ENCODE assay signal across 23 mouse cellular contexts in the genomic region with DNA sequence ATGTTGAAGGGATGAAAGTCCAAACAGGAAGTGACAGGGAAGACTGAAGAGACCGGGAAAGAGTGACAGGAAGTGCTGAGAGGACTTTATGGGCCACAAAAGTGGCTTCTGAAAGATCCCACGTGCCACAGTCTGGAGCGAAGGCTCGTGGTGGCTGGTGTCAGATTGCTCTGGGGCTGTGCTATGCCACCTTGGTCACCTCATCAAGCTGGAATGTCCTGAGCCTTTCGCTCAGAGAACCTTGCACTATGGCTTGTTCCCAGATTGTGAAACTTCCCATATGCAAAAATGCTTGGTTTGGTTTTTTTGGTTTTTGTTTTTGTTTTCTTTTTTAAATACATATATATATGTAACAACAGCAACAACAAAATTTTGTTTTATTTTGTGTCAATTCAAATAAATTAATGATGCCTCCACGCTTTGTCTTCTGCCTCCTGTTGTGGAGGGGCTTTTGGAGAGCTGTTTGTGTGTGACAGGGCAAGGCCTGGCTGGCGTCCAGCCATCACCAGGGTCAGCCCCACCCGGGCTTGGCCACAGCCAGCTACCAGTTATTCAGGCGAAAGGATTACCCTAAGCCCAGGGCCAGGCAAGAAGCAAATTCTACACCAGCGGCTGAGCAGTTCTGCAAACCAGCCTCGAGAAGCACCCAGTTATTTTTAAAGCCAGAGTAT. TPM values are rescaled to one million over a fixed set of nuclear protein-coding genes. Genes with fewer than 3 reads are reported as not detected.
DNase-seq lines count a peak whose midpoint lies in the region; ATAC-seq and TF ChIP-seq lines count a peak whose summit lies in the region.
"Had no signal": no experiment of that assay in that cellular context is flagged by ENCODE, and none has a peak within 500 bp of the region (broad histone marks: within the 10 kb centered on the region; RNA-seq: fewer than 3 reads in every experiment).

No protein-coding gene starts in this region.

- H3K27ac ChIP-seq in hindbrain, postnatal 0 days: no peak overlapping the region
- no peak overlapping the region for H3K27ac ChIP-seq in hindbrain, embryonic 14.5 days
- H3K27ac ChIP-seq in forebrain, postnatal 0 days (ENCODE audit: low read depth, low read length): no peak overlapping the region
- H3K27ac ChIP-seq: forebrain, embryonic 12.5 days; heart, embryonic 13.5 days; limb, embryonic 15.5 days; stomach, embryonic 15.5 days had no signal

- H3K36me3 ChIP-seq in hindbrain, postnatal 0 days (ENCODE audit: insufficient read depth, low read length): no peaks in the 10 kb centered on the region
- H3K36me3 ChIP-seq in hindbrain, embryonic 14.5 days (replicated peaks; ENCODE audit: control insufficient read depth, insufficient read depth): no peaks in the 10 kb centered on the region
- H3K36me3 ChIP-seq in forebrain, postnatal 0 days (ENCODE audit: insufficient read depth): no peaks in the 10 kb centered on the region
- H3K36me3 ChIP-seq: forebrain, embryonic 12.5 days; heart, embryonic 13.5 days; limb, embryonic 15.5 days; stomach, embryonic 15.5 days had no signal

- H3K4me3 ChIP-seq in hindbrain, postnatal 0 days (ENCODE audit: low read length): no peak overlapping the region
- H3K4me3 ChIP-seq in hindbrain, embryonic 14.5 days (replicated peaks; ENCODE audit: low read length): no peak overlapping the region
- H3K4me3 ChIP-seq in forebrain, postnatal 0 days (ENCODE audit: low read depth, low read length): no peak overlapping the region
- H3K4me3 ChIP-seq: forebrain, embryonic 12.5 days; heart, embryonic 13.5 days; limb, embryonic 15.5 days; stomach, embryonic 15.5 days had no signal

- TF ChIP-seq CTCF in hindbrain, postnatal 0 days (IDR thresholded peaks at IDR 0.05; ENCODE audit: low read depth): no peak
- no peak for TF ChIP-seq CTCF in forebrain, postnatal 0 days (IDR thresholded peaks at IDR 0.05; ENCODE audit: low read depth)

- ATAC-seq in hindbrain, postnatal 0 days: peak; percentile 43
- ATAC-seq in hindbrain, embryonic 14.5 days (ENCODE audit: low FRiP score): no peak
- ATAC-seq in forebrain, postnatal 0 days: no peak
- ATAC-seq: hindbrain, embryonic 16.5 days had no signal

- H3K4me2 ChIP-seq in hindbrain, postnatal 0 days (ENCODE audit: low read depth, low read length): no peak overlapping the region
- no peak overlapping the region for H3K4me2 ChIP-seq in hindbrain, embryonic 14.5 days (replicated peaks)
- no peak overlapping the region for H3K4me2 ChIP-seq in forebrain, postnatal 0 days (ENCODE audit: low read depth)
- H3K4me2 ChIP-seq: forebrain, embryonic 12.5 days; heart, embryonic 13.5 days; limb, embryonic 15.5 days; stomach, embryonic 15.5 days had no signal

- peak; percentile 54 for DNase-seq in hindbrain, postnatal 0 days (ENCODE audit: low spot score)
- DNase-seq in hindbrain, embryonic 14.5 days (ENCODE audit: low spot score): no peak
- DNase-seq in 3134 (ENCODE audit: extremely low read depth, insufficient read length, low spot score): peak; percentile 82
- DNase-seq in adipocyte (ENCODE audit: low spot score): peak; percentile 95
- peak; percentile 33 for DNase-seq in cerebellum, adult 8-10 months
- no peak for DNase-seq in spleen, postnatal 10 days (ENCODE audit: low spot score in 2 of 2)
- no peak for DNase-seq in thymus, postnatal 10 days (ENCODE audit: low spot score in 2 of 2)
- DNase-seq in forebrain, postnatal 0 days: no peak
- DNase-seq: heart, postnatal 36 days; kidney, adult 11 months; layer of hippocampus, adult 9-11 months; midbrain, embryonic 14.5 days; spleen, adult 18-20 months; thymus, postnatal 14 days had no signal

- 59% methylated on average over 11 of the region's 11 CpGs for WGBS in hindbrain, postnatal 0 days
- WGBS in hindbrain, embryonic 14.5 days: 72% methylated on average over 11 of the region's 11 CpGs
- WGBS in forebrain, postnatal 0 days: 66% methylated on average over 11 of the region's 11 CpGs

- H3K9me3 ChIP-seq in hindbrain, postnatal 0 days (ENCODE audit: low read length): no peaks in the 10 kb centered on the region
- no peaks in the 10 kb centered on the region for H3K9me3 ChIP-seq in hindbrain, embryonic 14.5 days (ENCODE audit: control insufficient read depth, low read length)
- no peaks in the 10 kb centered on the region for H3K9me3 ChIP-seq in forebrain, postnatal 0 days (ENCODE audit: low read length)
- H3K9me3 ChIP-seq: forebrain, embryonic 12.5 days; heart, embryonic 13.5 days; limb, embryonic 15.5 days; stomach, embryonic 15.5 days had no signal

- no peak overlapping the region for H3K9ac ChIP-seq in hindbrain, postnatal 0 days (replicated peaks; ENCODE audit: low read length)
- no peak overlapping the region for H3K9ac ChIP-seq in hindbrain, embryonic 14.5 days
- no peak overlapping the region for H3K9ac ChIP-seq in forebrain, postnatal 0 days
- H3K9ac ChIP-seq: forebrain, embryonic 12.5 days; heart, embryonic 13.5 days; limb, embryonic 15.5 days; stomach, embryonic 15.5 days had no signal

- H3K27me3 ChIP-seq in hindbrain, postnatal 0 days (ENCODE audit: insufficient read depth, low read length): no peaks in the 10 kb centered on the region
- H3K27me3 ChIP-seq in hindbrain, embryonic 14.5 days (ENCODE audit: control insufficient read depth, insufficient read depth, low read length): no peaks in the 10 kb centered on the region
- no peaks in the 10 kb centered on the region for H3K27me3 ChIP-seq in forebrain, postnatal 0 days (ENCODE audit: insufficient read depth, low read length)
- H3K27me3 ChIP-seq: forebrain, embryonic 12.5 days; heart, embryonic 13.5 days; limb, embryonic 15.5 days; stomach, embryonic 15.5 days had no signal

- no peaks in the 10 kb centered on the region for H3K4me1 ChIP-seq in hindbrain, postnatal 0 days (ENCODE audit: insufficient read depth, low read length)
- H3K4me1 ChIP-seq in hindbrain, embryonic 14.5 days (replicated peaks; ENCODE audit: control insufficient read depth, insufficient read depth, low read length): no peaks in the 10 kb centered on the region
- H3K4me1 ChIP-seq in forebrain, postnatal 0 days (ENCODE audit: insufficient read depth): no peaks in the 10 kb centered on the region; the same call in 1 of the 2 replicates
- H3K4me1 ChIP-seq: forebrain, embryonic 12.5 days; heart, embryonic 13.5 days; stomach, embryonic 15.5 days had no signal

RNA-seq across cellular contexts. Expression of a gene that starts 13.6 kb away (rescaled TPM):
- not detected in 2 replicates for total RNA-seq in hindbrain, postnatal 0 days (2014; rRNA removed)
- polyA plus RNA-seq in hindbrain, postnatal 0 days (2015; fragmentation: Nextera tagmentation; extraction: Ambion mirVana): not detected in 2 replicates
- polyA plus RNA-seq in hindbrain, embryonic 14.5 days (2014; fragmentation: Nextera tagmentation; extraction: Ambion mirVana): not detected in 2 replicates
- total RNA-seq in forebrain, postnatal 0 days (2014; rRNA removed): not detected in 2 replicates
- polyA plus RNA-seq in forebrain, postnatal 0 days (2015; fragmentation: Nextera tagmentation; extraction: Ambion mirVana): not detected in 2 replicates
- total RNA-seq: granulocyte monocyte progenitor cell, adult 5-6 weeks; left cerebral cortex, postnatal 10 days; megakaryocyte progenitor cell, adult 5-6 weeks had no signal
- polyA plus RNA-seq: forebrain, embryonic 12.5 days; heart, embryonic 13.5 days; hindbrain, embryonic 16.5 days; limb, embryonic 15.5 days; lung, embryonic 16.5 days; midbrain, embryonic 14.5 days; stomach, embryonic 15.5 days had no signal

Comparison
In these comparisons a context has a peak if more than half of its experiments do, and no peak if none do; other contexts are left out.
1. DNase-seq: peak in hindbrain, postnatal 0 days (single experiment), 3134 (single experiment), adipocyte (single experiment) and cerebellum, adult 8-10 months (single experiment); none in hindbrain, embryonic 14.5 days (single experiment), spleen, postnatal 10 days (0 of 2), thymus, postnatal 10 days (0 of 2) and forebrain, postnatal 0 days (single experiment).